Mouse (Mus musculus) spleen, postnatal 36 days (tissue): ENCODE measurements around the gene Cbx2.

Source experiments
- DNase-seq, 2 experiments: peaks; one replicate each; pipeline ENCODE4 v3.0.0; 2022; ENCODE audit warnings: low spot score in 2 of 2, mixed read lengths in 1 of 2

The Cbx2 gene

DNA sequence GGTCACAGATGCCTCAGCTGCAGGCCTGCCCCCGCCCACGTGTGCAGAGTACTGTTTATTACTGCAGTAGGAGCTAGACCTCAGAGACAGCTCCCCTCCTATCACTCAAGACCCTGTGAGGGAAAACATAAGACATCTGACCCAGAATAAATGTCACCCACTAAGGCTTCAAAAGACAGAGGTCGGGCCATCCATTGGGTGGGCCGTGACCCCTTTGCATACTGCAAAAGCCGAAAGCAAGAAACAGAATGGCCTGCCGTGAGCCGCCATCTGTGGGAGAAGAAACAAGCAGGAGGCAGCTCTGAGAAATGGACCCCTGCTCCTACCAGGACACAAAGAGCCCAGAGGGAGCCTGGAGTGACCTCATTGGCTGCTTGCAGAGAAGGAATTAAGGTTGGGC lies 5.3 kb upstream of the Cbx2 start:
- no peak for DNase-seq

DNA sequence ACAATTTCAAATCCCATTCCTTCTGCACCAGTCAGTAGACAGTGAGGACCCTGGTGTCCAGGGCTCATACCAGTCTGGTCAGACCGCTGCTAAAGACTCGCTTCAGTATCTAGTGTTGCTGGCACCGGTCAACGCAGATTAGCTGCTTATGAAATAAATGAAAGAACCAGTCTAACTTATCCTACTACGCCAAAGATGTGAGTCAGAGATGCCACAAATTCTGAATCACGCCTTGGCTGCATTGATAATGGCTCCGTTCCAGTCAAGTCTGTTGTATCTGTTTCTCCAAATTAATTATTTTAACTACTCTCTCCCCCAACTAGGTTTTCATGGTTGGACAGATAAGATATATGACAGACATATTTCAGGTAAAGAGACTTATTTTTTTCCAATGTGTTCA lies 1.6 kb upstream of the Cbx2 start:
- DNase-seq = no peak

DNA sequence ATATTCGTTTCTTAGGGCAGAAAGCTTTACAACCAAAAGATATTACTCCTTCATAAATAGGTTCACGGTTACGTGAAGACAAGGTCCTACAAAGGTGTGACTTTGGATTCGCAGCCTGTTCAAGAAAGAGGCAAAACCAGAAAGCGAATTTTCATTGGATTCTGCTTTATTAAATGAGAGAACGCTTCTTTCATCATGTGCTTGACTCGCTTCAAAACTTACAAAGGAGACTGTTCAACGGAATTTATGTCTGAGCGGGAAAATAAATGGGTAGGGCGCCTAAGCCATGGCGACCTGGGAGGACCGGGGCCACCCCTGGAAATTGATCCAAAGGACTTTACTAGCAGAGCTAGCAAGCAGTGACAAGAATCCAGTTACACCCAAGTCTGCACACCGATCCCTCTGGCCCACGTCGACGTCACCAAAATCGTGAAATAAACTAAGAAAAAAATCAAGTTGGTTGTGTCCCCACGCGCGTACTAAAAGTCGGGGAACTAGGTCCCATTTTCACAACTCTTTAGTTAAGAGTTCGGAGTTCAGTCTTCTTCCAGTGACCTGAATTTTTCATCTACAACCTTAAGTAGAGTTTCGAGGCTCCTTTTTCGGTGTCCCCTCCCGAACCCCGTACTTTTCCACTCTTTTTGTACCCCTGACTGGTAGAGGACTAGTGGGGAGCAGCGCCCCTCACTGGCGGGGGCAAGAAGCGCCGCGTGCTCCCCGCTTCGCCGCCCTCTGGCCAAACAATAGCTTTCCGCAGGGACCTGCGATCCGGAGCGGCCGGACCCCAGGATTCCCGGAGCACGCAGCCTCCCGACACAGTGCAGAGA lies 481 bp upstream of the Cbx2 start:
- no peak for DNase-seq

DNA sequence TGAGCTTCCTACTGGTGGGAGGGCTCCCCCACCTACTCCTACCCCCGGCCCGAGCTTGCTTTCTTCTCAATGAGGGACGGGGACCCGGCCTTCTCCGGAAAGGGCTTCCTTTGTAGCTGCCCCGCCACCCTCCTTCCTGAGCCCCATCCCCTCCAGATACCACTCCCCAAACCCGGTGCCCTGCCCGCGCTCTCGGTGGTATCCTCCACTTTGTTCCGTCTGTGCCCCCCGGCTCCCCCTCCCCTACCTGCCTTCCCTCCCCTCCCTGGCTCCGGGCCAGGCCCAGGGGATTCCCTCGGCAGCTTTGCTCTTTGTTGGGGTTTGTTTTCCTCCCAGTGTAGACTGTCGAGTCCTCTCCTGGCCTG lies 836 bp downstream of the Cbx2 start:
- no peak for DNase-seq

DNA sequence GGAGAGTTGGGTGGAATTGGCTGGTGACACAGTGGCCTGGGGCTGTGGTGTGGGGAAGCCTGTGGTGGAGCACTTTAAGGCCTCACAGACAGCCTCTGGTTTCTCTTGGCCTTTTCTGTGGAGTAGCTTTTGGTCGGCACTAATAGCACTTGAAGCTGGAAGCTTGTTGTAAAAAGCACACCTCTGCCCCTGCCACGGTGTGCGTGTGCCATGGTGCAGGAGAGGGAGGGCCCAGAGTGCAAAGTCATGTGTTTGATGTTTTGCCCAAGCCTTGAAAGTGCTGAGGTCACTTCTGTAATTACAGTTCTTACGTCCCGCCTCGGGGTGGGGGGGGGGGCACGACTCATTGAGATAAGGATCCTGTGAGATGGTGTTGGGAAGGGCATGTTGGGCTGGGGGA lies 1.5 kb downstream of the Cbx2 start:
- no peak for DNase-seq

DNA sequence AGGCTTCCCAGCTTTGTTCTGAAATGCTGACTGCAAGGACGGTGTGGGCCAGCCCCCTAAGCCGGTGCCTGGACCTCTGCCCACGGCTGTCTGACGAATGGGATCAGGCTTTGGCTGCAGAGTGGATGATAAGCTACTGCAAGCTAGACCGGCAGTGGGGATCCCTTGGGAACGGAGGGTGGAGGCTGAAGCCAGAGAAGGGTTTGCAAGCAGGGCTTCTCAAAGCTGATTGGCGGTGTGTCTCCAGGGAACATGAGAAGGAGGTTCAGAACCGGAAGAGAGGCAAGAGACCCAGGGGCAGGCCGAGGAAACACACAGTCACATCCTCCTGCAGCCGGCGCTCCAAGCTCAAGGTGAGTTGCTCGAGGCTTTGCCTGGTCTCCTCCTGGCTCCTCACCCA lies 3.4 kb downstream of the Cbx2 start:
- DNase-seq = peak; percentile 58 to 70

DNA sequence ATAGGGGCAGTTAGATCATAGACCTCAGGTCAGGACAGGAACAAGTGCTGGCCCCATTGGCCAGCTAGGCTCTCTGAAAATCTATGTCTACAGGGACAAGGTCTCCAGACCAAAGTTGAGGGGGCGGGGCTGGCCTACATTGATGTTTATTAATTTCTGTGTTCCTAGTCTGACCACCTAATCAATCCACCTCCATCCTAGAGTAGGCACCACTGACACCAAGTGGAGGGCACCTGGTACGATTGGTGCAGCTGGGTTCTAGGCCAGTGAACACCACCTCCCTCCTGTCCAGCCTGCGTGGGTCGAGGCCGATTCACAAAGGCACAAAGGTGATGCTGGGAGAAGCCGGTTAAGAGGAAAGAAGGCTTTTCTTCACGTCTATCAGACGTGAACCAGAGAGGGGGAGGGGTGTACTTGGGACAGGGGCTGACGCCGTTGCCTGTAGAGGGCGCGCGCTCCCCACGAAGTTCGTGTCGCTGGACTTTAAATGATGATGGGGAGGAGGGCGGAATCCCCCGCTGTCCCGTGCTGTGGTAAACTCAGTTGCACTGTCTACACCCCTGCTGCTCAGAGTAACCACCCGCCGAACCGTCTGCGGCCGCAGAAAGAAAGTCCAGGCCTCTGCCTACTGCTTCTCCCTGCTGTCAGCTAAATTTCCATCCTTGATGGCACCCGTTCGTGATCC lies 11.3 kb downstream of the Cbx2 start:
- DNase-seq = peak; percentile 73 to 80

DNA sequence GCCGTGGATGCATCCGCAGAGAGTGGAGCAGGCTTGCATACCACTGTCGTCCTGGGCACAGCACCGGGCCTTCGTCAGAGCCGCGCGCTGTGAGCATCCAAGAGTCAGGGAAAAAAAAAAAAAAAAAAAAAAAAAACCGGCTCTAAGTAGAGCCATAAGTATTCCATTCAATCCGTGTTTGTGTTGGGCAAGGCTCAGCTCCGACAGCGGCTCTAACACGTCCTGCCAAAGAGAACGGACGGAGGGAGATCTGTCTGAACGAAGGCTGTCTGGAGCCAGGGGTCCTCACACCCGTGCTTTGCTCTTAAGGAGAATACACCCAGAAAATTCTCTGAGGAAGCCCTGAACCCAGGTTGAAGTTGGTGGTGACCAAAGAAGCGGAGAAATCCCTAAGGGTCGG lies 11.9 kb downstream of the Cbx2 start:
- no peak for DNase-seq

DNA sequence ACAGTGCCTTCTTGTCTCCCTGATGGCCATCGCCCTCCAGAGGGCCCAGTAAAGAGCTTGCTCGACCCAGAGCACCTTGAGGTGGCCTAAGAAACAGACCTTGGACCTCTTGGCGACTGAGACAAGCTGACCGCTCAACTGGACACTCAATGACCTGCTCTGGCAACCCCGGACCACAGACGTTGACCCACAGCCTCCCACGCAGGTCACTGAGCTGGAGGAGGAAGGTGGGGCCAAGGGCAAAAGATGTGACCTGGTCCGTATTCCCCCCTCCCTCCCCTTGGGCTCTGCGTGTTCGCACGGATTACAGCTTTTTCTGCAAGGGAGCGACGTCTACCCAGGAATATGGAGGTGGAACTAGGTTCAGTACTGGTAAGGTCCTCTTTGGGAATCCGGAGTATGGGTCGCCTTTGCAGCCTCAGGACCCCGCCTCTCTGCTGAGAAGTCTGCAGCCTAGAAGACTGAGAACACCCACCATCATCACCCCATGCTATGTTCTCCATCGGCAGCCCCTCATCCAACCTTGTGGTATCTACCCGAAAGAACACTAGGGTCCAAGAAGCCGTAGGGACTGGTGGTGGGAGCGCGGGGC lies 12.4 kb downstream of the Cbx2 start:
- DNase-seq = no peak

DNA sequence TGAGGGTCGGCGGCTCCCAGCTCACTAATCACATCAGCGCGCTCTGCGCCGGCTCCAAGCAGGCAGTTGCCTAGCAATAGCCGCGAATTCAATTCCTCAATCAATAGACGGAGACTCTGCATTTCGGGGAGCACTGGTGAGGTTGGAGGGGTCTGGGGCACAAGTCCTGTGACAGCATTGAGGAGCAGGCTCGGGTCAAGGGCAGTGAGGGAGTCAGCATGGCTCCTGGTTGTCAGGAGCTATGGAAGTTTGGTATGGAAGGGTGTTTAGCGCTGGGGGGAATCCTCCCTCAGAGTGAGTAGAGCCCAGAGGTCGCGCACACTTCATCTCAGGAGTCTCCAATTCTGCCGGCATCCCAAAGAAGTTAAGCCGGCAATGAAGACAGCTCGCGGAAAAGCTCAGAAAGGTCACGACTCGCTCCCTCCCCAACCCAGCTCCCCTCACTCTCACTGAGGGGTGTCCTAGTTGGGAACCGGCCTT lies 13.0 kb downstream of the Cbx2 start:
- DNase-seq = no peak

DNA sequence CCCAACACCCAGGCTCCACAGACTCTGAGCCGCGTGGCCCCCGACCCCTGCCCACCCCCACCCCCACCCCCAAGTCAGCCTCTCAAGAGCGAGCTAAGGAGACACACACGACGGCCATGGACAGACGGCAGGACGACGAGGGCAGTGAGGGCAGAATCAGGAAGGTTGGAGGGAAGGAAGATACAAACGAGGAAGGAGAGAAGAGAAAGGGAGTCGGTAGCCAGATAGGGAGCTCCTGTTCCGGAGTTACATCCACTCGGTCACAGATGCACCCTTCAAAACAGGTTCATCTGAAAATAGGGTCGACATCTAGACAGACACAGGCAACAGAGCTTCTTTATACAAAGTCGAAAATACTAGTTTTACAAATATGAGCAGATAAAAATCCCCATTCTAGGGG lies 13.7 kb downstream of the Cbx2 start:
- DNase-seq = no peak

DNA sequence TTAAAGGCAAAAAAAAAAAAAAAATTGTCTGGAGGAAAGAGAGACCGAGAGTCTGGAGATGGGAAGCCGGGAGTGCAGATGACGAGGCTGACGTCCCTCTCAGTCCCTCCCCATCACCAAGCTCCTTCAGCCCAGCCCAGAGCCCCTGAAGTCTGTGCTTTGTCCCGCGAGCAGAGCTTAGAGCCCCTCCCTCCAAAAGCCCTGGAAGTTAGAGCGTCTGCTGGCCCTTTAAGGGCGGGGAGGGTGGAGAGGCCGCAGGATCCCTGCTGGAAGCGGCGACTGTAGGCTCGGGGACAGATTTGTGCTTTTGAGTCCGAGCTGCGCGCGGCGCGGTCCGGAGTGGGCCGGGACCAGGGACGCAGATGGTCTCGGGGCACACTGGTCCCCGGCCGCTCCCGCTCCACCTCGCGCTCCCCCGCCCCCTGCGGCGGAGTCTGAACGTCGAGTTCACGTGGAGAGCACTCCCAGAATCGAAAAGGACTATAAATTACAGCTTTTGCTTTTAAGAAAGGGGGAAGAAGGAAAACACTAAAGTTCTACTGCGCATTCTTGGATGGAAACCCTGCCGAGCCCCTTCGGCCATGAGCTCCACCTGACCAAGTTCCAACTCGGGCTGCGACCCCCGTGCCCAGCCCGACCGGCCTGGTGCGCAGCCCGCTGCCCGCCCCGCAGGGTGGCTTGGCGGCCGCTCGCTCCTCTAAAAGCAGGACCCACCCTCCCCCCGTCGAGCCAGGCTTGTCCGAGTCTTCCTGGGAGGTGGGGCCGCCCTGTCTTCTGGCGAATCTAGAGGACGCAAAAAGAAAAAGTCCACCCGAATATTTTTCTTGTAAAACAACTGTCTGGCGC lies 14.4 kb downstream of the Cbx2 start:
- no peak for DNase-seq

DNA sequence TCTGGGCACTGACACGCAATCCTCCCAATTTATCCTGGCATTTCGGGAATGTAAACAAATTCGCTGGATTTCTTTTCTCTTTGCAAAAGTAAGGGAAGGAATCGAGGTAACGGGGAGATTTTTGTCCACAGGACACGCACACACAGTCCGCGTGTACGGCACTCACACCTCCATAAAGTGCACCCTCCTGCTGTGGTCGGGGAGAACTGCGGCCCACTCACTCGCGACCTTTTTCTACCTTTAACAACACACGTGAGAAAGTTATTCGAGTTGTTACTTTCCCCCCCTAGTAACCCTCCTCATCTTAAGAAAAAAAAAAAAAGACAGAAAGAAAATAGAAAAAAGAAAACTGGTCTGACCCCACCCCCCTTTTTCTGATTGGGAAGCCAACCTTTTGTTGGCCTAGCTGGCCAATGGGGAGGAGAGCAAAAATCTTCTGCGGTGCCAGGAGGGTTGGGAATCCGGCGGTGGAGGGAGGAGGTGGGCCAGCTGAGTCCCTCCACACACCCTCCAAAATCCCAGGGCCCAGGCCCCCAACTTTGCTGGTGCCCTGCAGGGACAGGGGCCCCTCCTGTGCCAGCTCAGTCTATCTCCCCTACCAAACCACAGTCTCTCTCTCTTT lies 15.1 kb downstream of the Cbx2 start:
- no peak for DNase-seq

DNA sequence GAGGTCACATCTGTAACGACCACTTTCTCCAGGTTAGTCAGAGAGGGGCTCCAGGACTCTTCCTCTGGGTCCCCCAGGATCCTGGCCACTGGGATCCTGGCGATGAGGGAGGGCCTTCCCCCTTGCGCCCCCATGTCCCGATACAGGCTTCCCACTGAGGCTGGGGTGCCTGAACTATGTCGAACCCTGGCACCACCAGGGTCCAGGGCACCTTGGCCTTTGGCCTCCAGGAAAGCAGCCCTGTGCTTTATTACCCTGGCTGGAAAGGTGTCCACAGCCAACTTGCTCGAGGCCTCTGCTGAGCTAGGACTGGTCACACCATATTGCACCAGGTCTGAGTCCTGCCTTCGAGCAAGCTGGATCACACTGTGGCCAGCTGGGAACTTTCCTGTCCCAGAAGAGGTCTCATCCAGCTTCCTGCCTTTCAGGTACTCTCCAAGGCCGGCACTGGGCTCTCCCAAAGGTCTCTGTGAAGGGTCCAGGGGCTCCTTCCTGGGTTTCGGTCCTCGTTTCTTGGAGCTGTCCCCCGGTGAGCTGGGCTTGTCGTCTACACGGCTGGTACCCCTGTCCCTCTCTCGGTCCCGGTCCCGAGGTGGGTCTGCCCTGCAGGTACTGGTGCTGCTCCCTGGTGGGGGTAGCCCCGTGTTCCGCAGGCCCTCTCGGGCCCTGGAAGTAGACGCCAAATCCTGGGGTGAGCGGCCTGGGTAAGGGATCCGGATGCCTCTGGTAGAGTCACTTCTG lies 16.2 kb downstream of the Cbx2 start:
- DNase-seq = no peak

DNA sequence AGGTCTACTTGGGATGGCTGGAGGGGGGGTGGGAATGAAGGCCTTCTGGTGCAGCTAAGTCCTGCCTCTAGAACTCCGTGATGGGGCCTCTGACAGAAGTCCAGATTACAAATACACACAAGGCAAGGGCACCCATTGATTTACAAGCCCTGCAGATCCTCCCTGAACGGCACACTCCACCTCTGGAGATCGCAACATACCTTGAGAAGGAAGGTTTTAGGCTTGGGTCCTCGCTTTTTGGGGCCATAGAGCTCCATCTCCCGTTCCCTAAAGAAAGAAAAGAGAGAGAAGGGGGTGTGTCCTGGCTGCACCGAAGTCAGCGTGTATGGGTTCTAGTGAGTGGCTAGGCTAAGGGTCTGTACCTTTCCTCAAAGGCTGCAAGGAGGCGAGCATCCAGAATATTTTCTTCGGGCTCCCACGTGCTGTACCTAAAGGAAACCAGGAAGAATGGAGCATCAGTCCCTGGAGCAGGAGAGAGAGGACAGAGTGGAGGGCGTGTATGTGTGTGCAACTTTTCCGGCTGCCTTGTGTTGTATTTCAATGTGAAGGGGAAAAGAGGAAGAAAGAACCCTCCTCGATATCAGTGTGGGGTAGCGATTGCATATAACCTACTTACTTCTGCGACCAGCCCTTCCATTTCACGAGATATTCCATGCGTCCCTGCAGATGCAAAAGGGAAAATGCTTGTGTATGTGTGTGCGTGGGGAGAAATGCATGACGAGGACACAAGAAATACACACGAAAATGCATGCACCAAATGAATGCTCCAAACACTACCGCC lies 17.2 kb downstream of the Cbx2 start:
- DNase-seq = no peak

DNA sequence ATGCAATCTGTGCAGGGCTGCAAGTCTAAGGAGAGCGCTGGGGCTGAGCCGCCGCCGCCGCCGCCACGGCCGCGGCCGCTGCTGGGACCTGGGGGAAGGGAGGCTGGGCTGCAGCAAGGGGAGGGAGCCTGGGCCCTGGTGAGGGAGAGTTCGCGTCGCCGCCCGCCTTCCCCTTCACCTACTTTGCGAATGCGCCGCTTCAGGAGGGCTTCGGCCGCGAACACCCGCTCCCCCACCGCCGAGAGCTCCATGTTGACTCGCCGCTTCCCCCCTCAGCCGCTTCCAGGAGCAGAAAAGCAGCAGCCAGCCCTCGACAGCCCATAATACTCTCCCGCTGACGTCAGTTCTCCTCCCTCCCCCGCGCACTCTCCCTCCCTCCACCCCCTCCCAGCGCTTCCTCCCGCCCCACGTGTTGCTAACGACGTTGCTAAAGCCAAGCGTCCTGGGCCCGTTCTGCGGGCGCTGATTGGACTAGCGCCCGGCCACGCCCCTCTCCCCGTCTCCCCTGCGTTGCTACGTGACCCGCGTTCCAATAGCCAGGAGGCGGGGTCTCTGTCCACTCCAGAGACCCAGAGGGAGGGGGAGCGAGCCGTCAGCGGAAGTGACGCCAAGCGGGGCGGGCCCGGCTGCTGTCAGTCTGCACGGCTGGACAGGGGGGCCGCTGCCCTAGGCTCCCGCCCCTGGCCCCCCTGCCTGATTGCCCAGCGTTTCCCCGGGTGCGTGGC lies 18.0 kb downstream of the Cbx2 start, which contains the start of gene Cbx8:
Gene Cbx8, minus strand, starts transcription at position 370 of the 725 bp plus-strand sequence.
- DNase-seq = peak; percentile 99

DNA sequence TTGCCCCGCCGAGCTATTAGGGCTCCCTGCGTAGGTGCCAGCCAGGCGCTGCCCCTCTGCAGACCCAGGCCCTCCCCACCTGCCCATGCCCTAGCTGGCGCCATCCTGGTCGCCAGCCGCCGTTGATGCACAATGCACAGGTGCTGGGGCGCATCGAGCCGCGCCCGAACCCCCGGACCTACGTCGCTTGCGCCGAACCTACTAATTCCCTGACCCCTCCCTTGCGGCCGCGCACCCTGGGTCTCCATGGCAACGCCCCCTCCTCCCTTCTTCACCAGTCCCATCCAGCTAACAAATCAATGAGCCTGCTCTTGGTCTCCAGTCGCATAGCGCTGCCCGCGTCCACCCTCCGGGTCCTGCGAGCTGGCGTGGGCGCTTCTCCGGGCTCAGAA lies 18.6 kb downstream of the Cbx2 start:
- no peak for DNase-seq

DNA sequence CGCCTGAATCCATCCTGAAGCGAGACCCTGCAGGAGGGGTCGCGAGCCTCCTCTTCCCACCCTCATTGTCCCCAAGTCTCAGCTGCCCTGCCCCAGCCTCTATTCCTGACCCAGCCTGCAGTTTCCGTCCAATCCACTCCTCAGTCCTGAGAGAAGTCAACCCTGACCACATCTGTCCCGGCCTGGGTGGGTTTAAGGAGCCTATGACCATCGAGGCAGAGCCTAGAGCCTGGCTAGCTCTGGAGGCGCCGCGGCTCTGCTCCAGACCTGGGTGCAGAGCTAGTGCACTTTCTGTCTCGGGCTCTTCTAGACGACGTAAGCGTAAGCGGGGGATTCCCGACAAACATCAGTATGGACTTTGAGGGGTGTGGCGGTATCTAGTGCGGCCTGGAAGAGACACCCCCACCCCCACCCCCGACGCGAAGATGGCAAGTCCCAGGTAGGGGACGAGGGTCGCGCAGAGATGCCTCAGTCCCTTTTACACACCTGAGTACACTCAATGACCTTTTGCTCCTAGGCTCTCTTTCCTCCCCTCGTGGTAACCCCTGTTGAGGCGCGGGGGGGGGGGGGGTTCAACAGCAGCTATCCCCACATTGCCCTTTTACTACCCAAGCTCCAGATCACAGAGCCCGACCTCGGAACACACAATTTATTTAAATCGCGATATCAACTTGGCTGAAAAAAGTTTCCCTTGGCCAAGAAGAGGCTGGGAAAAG lies 19.1 kb downstream of the Cbx2 start:
- DNase-seq = no peak
